Mouse (Mus musculus): ENCODE data around the gene Rpl26.

Gene Rpl26

GRCm38 (mm10) chr11:68890625-68891024 is 10.8 kb upstream of the Rpl26 start:
- in situ Hi-C loops (cut with MboI) = no loop called here

- in situ Hi-C loops (cut with MboI) = no loop called here
Measured at GRCm38 (mm10) chr11:68891823-68892222, 9.6 kb upstream of the Rpl26 start.

DNA sequence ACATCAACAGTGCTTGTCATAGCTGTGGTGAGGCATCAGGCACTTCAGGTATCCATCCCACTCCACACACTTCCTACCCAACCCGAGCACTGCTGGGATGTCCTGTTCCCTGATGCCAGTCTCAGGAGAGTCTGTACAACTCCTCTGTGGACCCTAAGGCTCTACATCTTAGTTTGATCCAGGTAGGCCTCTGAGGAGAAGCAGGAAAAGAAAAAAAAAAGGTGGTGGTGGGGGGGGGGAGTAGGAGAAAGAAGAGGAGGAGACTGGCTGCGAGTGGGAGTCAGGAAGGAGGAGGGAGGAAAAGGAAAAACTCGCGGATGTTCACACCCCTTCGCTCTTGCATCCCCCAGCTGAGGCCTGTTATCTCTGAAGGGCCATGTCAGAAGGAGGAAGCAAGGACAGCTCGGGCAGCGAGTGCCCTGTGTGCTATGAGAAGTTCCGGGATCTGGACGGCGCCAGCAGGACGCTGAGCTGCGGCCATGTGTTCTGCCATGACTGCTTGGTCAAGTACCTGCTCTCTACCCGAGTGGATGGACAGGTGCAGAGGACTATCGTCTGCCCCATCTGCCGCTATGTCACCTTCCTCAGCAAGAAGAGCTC is 9.1 kb upstream of the Rpl26 start:
- in situ Hi-C loops (cut with MboI) = no loop called here

DNA sequence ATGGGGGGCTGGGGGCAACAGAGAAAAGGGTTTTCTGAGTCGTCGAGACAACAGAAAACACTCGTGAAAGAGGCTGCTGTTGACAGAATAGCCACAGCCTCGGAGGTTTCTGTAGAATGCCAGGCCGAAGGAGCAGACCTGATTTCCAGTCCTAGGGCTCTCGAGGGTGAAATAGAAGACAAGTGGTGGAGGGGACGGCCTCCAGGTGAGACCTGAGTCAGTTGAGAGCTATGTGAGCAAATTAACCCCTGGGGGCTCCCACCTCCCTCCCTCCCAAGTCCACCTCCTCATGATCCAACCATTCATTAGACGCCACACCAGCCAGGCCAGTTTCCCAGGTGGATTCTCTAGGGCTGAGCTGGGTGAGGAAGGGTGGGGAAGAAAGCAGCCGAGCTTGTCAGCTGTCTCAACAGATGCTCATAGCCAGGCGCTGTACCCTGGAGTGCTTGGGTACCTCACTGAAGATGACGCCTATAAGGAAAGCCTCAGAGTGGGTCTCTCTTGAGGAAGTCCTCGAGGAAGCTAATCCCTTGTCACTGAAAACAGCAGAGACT is 7.4 kb upstream of the Rpl26 start:
- in situ Hi-C loops (cut with MboI) = no loop called here

- in situ Hi-C loops (cut with MboI) = no loop called here
Measured at GRCm38 (mm10) chr11:68896247-68896646, 5.1 kb upstream of the Rpl26 start.

- in situ Hi-C loops (cut with MboI) = no loop called here
Measured at GRCm38 (mm10) chr11:68897120-68897519, 4.3 kb upstream of the Rpl26 start.

- in situ Hi-C loops (cut with MboI) = no loop called here
Measured at GRCm38 (mm10) chr11:68897838-68898237, 3.5 kb upstream of the Rpl26 start.

DNA sequence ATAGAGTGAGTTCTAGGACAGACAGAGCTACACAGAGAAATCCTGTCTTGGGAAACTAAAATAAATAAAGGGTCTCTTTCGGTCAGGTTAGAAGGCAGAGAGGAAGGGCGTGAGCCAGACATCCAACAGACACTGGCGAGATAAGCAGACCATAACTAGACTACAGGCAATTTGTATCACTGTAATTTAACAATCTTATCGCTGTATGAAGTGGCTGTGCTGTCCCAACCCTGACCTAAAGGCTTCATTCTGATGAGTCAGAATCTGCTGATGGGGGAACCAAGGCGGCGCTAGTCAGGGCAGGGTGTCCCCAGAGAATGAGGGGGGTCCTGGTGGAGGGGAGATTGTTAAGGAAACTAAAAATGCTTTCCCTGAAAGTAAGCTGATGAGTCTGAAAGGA is 2.6 kb upstream of the Rpl26 start:
- in situ Hi-C loops (cut with MboI) = no loop called here

DNA sequence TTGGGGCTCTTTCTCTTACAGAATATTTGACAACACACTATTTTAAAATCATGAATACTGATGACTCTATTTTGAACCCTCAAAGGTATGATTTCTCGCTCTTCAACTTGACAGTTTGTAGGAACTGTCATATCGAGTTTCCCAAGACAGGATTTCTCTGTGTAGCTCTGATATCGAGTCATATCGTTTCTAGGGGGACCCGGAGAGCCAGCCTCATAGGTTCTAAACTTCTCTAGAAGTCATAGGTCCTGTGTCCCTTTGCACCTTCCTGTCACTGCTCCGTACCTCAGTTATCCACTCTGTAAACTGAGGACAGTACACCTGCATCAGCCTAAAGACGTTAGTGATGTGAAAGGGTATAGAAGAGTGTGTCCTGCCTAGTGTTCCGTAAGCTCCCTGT is 1.6 kb upstream of the Rpl26 start:
- in situ Hi-C loops (cut with MboI) = loop anchor here (10.0 kb wide), 1 partner anchor 225 kb away; the partner anchor contains the start of genes 9130213A22Rik, Aloxe3 and Hes7

DNA sequence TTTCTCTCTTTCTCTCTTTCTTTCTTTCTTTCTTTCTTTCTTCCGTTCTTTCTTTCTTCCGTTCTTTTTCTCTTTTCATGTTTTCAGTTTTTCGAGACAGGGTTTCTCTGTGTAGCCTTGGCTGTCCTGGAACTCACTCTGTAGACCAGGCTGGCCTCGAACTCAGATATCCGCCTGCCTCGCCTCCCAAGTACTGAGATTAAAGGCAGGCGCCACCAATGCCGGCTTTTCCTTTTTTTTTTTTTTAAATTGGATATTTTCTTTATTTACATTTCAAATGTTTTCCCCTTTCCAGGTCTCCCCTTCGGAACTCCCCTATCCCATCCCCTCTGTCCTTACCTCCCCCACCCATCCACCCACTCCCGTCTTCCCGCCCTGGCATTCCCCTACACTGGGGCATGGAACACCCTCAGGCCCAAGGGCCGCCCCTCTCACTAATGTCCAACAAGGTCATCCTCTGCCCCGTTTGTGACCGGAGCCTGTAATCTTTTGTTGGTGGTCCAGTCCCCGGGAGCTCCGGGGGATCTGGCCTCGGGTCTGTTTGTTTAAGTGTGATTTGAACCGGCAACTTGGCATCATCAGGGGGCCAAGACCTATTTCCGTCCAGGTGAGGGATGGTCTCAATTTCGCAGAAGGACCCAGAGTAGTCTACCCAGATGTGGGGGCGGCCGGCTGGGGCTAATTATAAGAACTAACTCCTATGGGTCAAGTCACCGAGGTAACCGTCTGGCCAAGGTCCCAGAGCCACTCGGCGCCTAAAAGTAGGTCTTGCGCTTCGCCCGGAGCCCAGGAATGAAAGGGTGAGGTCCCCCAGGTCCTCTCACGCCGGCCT is 648 bp upstream of the Rpl26 start:
- in situ Hi-C loops (cut with MboI) = loop anchor here (10.0 kb wide), 1 partner anchor 224 kb away; the partner anchor contains the start of genes 9130213A22Rik, Aloxe3 and Hes7

- in situ Hi-C loops (cut with MboI) = loop anchor here (10.0 kb wide), 1 partner anchor 223 kb away; the partner anchor contains the start of genes 9130213A22Rik, Aloxe3 and Hes7
Measured at GRCm38 (mm10) chr11:68902047-68902364, 623 bp downstream of the Rpl26 start.

GRCm38 (mm10) chr11:68902367-68902766 is 984 bp downstream of the Rpl26 start:
- in situ Hi-C loops (cut with MboI) = loop anchor here (10.0 kb wide), 1 partner anchor 222 kb away; the partner anchor contains the start of genes 9130213A22Rik, Aloxe3 and Hes7

DNA sequence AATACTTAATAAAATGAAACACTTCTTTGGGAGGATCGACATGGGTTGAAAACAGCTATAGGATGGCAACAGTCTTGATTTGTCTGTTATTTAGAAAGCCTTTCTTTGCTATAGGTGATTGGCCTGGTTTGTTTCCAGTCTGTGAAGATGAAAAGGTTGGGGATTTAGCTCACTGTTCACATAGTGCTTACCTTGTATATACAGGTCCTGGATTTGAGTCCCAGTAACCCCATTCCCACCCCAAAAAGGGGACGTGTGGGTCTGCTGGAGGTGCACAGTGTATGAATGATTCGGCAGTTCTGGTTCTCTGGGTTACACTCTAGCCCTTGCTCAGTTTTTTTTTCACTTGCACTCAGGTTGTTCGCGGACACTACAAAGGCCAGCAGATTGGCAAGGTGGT is 1.4 kb downstream of the Rpl26 start:
- in situ Hi-C loops (cut with MboI) = loop anchor here (10.0 kb wide), 1 partner anchor 222 kb away; the partner anchor contains the start of genes 9130213A22Rik, Aloxe3 and Hes7

- in situ Hi-C loops (cut with MboI) = loop anchor here (10.0 kb wide), 1 partner anchor 221 kb away; the partner anchor contains the start of genes 9130213A22Rik, Aloxe3 and Hes7
Measured at GRCm38 (mm10) chr11:68903775-68904174, 2.4 kb downstream of the Rpl26 start.

DNA sequence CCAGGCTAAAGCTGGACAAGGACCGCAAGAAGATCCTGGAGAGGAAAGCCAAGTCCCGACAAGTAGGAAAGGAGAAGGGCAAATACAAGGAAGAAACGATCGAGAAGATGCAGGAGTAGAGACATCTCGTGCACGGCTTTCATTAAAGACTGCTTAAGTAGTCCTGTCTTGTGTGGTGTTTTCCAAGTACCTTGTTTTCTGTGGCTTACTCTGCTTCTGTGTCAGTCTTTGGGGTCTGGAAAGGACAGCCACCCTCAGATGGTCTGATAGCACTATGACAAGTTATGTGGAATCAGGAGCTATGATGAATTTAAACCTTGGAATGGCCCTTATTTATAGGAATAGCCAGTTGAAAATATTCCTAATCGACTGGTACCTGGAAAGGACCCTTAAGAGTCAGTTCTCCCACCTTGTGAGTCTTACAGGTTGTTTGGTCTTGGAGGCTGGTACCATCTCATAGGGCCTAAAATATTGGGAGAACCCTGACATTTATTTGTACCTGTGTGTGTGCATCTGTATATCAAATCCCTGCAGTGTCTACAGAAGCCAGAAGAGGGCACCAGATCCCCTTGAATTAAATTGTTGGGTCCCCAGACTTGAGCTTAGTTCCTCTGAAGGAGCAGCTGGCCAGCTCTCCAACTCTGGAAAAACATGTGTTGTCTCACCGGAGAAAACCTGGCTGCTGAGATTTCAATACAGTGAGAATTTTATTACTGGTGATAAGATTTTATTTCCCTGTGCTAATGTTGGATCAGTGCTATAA is 3.2 kb downstream of the Rpl26 start:
- in situ Hi-C loops (cut with MboI) = loop anchor here (5.0 to 10.0 kb wide), 2 partner anchors 83 to 220 kb away; partner anchors contain the start of genes 9130213A22Rik, Aloxe3 and Hes7

- in situ Hi-C loops (cut with MboI) = loop anchor here (5.0 to 10.0 kb wide), 2 partner anchors 82 to 220 kb away; partner anchors contain the start of genes 9130213A22Rik, Aloxe3 and Hes7
Measured at GRCm38 (mm10) chr11:68905138-68905531, 3.8 kb downstream of the Rpl26 start.

- in situ Hi-C loops (cut with MboI) = loop anchor here (5.0 to 10.0 kb wide), 2 partner anchors 81 to 219 kb away; partner anchors contain the start of genes 9130213A22Rik, Aloxe3 and Hes7
Measured at GRCm38 (mm10) chr11:68905665-68906460, 4.5 kb downstream of the Rpl26 start.

DNA sequence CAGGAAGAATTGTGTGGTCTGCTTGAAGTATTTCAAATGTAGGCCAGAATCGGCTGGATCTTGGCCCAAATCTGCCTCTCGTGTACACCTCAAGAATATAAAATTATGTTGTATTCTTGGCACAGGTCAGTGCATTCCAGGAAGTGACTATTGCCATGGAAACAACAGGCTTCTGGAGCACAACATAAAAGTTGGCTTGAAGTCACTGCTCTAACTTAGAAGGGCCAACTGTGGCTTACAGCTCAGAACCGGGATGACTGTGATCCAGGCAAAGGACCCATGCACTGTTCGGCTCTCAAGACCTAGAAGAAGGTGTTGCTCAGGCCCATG is 5.0 kb downstream of the Rpl26 start:
- in situ Hi-C loops (cut with MboI) = loop anchor here (5.0 to 10.0 kb wide), 2 partner anchors 81 to 218 kb away; partner anchors contain the start of genes 9130213A22Rik, Aloxe3 and Hes7

- in situ Hi-C loops (cut with MboI) = loop anchor here (5.0 to 10.0 kb wide), 2 partner anchors 80 to 218 kb away; partner anchors contain the start of genes 9130213A22Rik, Aloxe3 and Hes7
Measured at GRCm38 (mm10) chr11:68907251-68907650, 5.9 kb downstream of the Rpl26 start.

DNA sequence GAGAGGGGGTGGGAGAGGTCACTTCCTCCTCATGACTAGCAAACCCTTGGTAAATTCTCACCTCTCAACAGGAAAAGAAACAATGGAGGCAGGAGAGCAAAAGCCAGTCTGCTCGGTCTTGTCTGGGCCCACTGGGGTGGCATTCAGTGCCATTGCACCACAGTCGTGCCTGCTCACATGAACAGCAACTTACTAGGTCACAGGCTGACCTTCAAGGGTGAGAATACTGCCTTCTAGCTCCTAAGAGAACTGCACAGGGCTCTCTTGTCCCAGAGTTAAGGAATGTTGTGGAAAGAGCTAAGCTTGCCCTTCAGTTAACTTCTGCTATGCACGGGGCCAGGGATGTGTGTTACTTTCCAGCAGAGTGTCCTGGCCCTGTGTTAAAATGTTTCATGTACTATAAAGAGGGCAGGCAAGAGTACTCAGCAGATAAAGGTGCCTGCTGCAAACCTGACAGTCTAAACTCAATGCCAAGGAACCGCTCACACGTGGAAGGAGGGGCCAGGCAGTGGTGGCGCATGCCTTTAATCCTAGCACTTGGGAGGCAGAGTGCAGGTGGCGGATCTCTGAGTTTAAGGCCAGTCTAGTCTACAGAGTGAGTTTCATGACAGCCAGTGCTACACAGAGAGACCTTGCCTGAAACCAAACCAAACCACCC is 7.6 kb downstream of the Rpl26 start:
- in situ Hi-C loops (cut with MboI) = loop anchor here (5.0 to 10.0 kb wide), 2 partner anchors 78 to 216 kb away; partner anchors contain the start of genes 9130213A22Rik, Aloxe3 and Hes7
